Mouse (Mus musculus) ES-Bruce4 (cell line): ENCODE data around the gene Scn4b. TPM values are rescaled to one million over a fixed set of nuclear protein-coding genes. Genes with fewer than 3 reads are reported as not detected.
A peak's percentile ranks its signal among the peaks of the same experiment; 100 is the strongest.

ENCODE experiments used
- H3K27ac ChIP-seq: 2 replicates; pipeline ENCODE4 v1.5.1; 2012; ENCODE audit warnings: low read length, inconsistent platforms; ENCODE audit not compliant: insufficient read depth
- H3K27me3 ChIP-seq: 2 replicates; pipeline ENCODE4 v1.6.1; 2012; ENCODE audit warnings: mild to moderate bottlenecking, low read length, inconsistent platforms; ENCODE audit not compliant: control insufficient read depth, poor library complexity, insufficient read depth, severe bottlenecking
- H3K36me3 ChIP-seq: 2 replicates; pipeline ENCODE4 v1.6.1; 2012; ENCODE audit warnings: inconsistent platforms, mild to moderate bottlenecking, low read length, moderate library complexity; ENCODE audit not compliant: control insufficient read depth, poor library complexity, insufficient read depth, severe bottlenecking
- H3K4me1 ChIP-seq: one replicate; pipeline ENCODE4 v1.8.1; 2011; ENCODE audit warnings: low read length; ENCODE audit not compliant: control insufficient read depth, insufficient read depth
- H3K4me3 ChIP-seq: 2 replicates; pipeline ENCODE4 v1.5.1; 2011; ENCODE audit warnings: low read depth, mild to moderate bottlenecking, low read length
- H3K9ac ChIP-seq: 2 replicates; pipeline ENCODE4 v1.6.1; 2012; ENCODE audit warnings: low read depth, mild to moderate bottlenecking, inconsistent platforms; ENCODE audit not compliant: poor library complexity, severe bottlenecking
- H3K9me3 ChIP-seq: replicated peaks from 2 replicates; pipeline ENCODE4 v1.6.1; 2012; ENCODE audit warnings: mild to moderate bottlenecking, low read length, inconsistent platforms; ENCODE audit not compliant: control insufficient read depth, poor library complexity, insufficient read depth, severe bottlenecking
- CTCF ChIP-seq: IDR thresholded peaks from one replicate; pipeline ENCODE4 v1.8.1; 2011; ENCODE audit warnings: low read depth, low read length
- EP300 ChIP-seq: IDR thresholded peaks from 2 replicates; pipeline ENCODE4 v1.6.1; 2011; ENCODE audit warnings: low read depth, low read length; ENCODE audit not compliant: insufficient read depth
- POLR2A ChIP-seq: IDR thresholded peaks from one replicate; pipeline ENCODE4 v1.8.1; 2011; ENCODE audit warnings: low read length; ENCODE audit not compliant: insufficient read depth
- polyA plus RNA-seq: library from polyadenylated mRNA; stranded (reverse); fragments of >200 nt; gene quantifications from 2 replicates; pipeline ENCODE4 v1.2.4, GENCODE M21; 2011; ENCODE audit warnings: low read depth; ENCODE audit not compliant: missing spikeins, insufficient read depth, insufficient read length

Scn4b gene
- polyA plus RNA-seq, 1 experiment = 0.40 TPM

DNA sequence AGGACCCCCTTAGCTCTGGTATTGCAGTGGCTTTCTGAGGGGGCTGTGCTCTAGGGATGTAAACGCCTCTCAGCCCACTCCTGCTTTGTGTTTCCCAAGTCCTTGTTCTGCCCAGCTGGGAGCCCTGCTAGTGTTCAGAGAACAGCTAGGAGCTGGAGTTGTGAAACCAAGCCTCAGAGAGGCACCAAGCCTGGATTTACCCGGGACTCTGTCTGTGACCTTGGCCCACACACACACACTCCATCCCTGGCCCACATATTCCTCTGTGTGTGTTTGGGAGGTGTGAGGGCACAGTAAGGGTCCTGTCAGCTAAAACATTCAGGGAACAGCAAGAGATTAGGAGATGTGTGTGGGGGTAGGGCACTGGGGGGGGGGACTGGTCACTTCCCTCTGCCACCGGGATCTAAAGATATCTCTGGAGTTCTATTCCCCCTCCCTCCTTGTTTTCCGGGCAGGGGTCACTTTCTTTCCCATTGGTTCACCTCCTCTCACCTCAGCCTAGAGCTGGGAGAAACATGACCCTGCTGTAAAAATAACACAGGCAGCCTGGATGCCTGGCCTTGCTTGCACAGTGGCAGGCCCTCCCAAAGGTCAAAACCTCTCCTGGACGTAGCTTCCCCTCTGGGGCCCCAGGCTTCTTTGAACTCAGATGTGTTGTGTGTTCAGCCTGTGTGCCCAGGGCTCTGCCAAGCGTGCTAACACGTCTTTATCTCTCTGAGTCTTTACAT, 1.6 kb upstream of the Scn4b start:
- H3K9ac ChIP-seq = no peak overlapping the region
- H3K27me3 ChIP-seq = peaks cover 1% of the 10 kb centered on the region; the same call in 1 of the 2 replicates
- TF ChIP-seq POLR2A = no peak
- no peak for TF ChIP-seq EP300
- TF ChIP-seq CTCF = no peak
- no peak overlapping the region for H3K27ac ChIP-seq
- H3K4me1 ChIP-seq = no peaks in the 10 kb centered on the region
- no peaks in the 10 kb centered on the region for H3K9me3 ChIP-seq
- H3K4me3 ChIP-seq = no peak overlapping the region
- H3K36me3 ChIP-seq = no peaks in the 10 kb centered on the region

DNA sequence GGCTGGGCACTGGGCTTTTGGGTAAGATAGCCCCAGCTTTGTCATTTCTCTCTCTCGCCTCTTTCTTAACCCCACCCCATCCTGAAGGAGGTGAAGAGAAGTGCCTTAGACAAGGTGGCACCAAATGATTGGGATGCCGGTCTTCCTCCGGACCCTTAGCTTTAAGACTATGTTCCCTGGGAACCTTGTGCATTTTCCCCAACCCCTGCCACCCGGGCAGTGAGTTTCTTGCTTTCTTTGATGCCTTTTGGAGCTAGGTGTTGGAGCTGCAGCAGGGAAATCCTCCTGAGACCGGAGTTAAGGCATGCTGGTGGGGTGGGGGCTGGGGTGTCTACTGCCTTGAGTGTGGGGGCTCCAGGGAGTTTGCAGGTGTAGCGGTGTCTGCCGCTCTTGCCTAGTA, 887 bp downstream of the Scn4b start:
- Histone ChIP-seq H3K27me3 (peaks cover 1% of the 10 kb centered on the region; the same call in 1 of the 2 replicates), H3K27ac (no peak overlapping the region), H3K36me3 (no peaks in the 10 kb centered on the region), H3K4me1 (no peaks in the 10 kb centered on the region), H3K4me3 (peak overlapping the region; percentile 58), H3K9ac (peak overlapping the region; percentile 51), H3K9me3 (no peaks in the 10 kb centered on the region)
- no peak for TF ChIP-seq POLR2A
- no peak for TF ChIP-seq CTCF
- TF ChIP-seq EP300 = no peak

DNA sequence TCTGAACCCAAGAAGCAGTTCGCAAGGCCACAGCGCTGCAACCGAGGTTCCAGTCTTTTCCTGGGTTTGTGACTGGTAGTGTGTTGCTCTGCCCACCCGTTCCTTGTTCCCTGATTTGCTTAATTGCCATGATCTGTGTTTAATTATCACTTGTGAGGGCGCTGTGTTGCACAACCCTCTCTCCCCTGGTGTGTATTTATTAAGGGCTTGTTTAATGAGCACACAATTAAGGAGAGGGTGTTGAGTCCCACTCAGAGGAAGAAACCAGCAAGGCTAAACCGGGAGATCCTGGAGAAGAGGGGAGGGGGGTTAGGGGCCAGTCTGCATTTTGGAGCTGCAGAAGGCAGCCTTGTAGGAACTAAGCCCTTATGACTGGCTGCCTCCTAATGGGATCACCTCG, 2.8 kb downstream of the Scn4b start:
- Histone ChIP-seq H3K4me3 (no peak overlapping the region), H3K27ac (no peak overlapping the region), H3K36me3 (no peaks in the 10 kb centered on the region), H3K9me3 (no peaks in the 10 kb centered on the region), H3K27me3 (peaks cover 1% of the 10 kb centered on the region; the same call in 1 of the 2 replicates), H3K9ac (no peak overlapping the region), H3K4me1 (no peaks in the 10 kb centered on the region)
- TF ChIP-seq EP300 = no peak
- no peak for TF ChIP-seq CTCF
- TF ChIP-seq POLR2A = no peak

DNA sequence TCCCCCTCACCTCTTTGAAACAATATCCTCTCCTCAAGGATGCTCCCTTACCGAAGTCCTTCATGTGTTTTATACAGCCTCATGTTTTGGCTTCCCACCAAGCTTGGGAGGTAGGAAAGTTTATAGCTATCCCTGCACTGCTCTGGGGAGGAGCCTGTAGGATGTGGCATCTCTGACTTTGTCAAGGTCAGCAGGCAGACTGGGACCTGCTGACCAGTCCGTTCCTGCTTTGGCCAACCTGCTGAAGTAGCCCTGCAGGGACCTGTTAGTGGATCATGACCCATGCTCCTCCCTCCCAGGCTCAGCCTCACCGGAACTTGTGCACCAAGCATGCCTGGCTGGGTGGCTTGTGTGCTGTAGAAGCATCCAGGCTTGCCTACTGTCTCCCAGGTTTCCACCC, 4.5 kb downstream of the Scn4b start:
- peaks cover 1% of the 10 kb centered on the region; the same call in 1 of the 2 replicates for H3K27me3 ChIP-seq
- H3K36me3 ChIP-seq = no peaks in the 10 kb centered on the region
- no peak overlapping the region for H3K9ac ChIP-seq
- no peaks in the 10 kb centered on the region for H3K9me3 ChIP-seq
- no peaks in the 10 kb centered on the region for H3K4me1 ChIP-seq
- no peak overlapping the region for H3K4me3 ChIP-seq
- TF ChIP-seq CTCF = no peak
- H3K27ac ChIP-seq = no peak overlapping the region

DNA sequence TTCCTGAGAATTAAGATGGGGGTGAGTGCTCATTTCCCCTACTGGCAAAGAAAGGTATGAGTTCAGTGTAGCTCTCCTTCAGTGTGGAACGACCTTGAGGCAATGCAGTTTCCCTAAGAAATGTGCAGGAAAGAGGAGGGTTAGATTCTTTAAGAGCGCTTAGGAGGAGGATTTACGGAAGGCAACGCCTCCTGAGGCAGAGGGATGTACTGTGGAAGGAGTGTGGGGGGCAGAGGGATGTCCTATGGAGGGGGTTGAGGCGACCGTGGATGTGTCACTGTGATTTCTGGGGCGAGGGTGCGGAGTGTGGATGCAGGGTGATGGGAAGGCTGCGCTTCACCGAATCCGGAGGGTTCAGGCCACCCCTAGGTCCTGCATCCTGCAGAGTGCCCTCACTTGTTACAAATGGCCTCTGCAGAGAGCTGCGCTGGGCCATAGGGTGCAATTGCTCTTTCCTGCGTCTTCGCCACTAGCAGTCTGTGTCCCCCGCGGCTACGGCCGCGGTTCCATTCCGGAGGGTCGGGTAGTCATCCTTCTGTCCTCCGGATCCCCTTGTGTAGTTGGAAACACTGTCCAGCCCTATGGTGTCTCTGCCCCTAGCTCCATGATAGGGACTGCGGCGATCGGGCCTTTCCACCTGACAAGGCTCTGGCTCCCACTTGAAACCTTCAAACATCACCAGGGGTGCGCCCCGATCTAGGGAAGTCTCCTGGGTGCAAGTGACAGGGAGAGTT, 7.5 kb downstream of the Scn4b start:
- H3K9ac ChIP-seq = no peak overlapping the region
- no peaks in the 10 kb centered on the region for H3K9me3 ChIP-seq
- H3K27me3 ChIP-seq = no peaks in the 10 kb centered on the region
- H3K27ac ChIP-seq = no peak overlapping the region
- no peaks in the 10 kb centered on the region for H3K36me3 ChIP-seq
- H3K4me3 ChIP-seq = peak overlapping the region; percentile 48
- no peak for TF ChIP-seq EP300
- TF ChIP-seq CTCF = no peak
- no peak for TF ChIP-seq POLR2A
- H3K4me1 ChIP-seq = no peaks in the 10 kb centered on the region

DNA sequence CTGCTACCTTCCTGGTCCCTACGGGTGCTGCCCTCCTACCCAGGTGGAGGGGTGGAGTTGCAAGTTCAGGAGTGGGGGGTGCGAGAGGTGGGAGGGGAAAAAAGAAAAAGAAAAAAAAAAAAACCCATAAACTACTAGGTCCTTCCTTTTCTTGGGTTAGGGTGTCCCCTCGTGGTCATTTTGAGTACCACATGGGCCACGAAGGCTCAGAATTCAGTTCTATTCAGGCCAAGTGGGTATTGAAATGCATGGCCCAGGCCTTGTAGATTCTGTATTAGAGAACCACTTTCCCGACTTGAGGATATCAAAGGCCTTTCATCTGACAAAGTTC, 8.0 kb downstream of the Scn4b start:
- Histone ChIP-seq H3K4me3 (peak overlapping the region; percentile 48), H3K9ac (no peak overlapping the region), H3K36me3 (no peaks in the 10 kb centered on the region), H3K9me3 (no peaks in the 10 kb centered on the region), H3K27me3 (no peaks in the 10 kb centered on the region), H3K27ac (no peak overlapping the region), H3K4me1 (no peaks in the 10 kb centered on the region)
- TF ChIP-seq POLR2A (no peak), EP300 (no peak), CTCF (no peak)
